Mouse (Mus musculus) common myeloid progenitor, adult 5-6 weeks (primary cell): ENCODE data around the gene Plekha5. TPM values are rescaled to one million over a fixed set of nuclear protein-coding genes. Genes with fewer than 3 reads are reported as not detected.
"Not testable (repeated sequence)": the region's sequence is repeated elsewhere in the genome, so short reads cannot be mapped to it uniquely, and the experiment has no call there.

ENCODE experiments used
- ATAC-seq: replicated peaks from 2 replicates; pipeline ENCODE4 v1.8.0; 2016; ENCODE audit warnings: low read depth, mild to moderate bottlenecking, moderate TSS enrichment, inconsistent platforms; ENCODE audit not compliant: poor library complexity, severe bottlenecking
- total RNA-seq: library from RNA; stranded (forward); fragments of 200-1000, 187-1606 nt; gene quantifications from 2 replicates; pipeline ENCODE4 v1.2.3, GENCODE M21; 2017

Gene Plekha5
- total RNA-seq, 1 experiment from 2014 or later = 15.6 TPM

DNA sequence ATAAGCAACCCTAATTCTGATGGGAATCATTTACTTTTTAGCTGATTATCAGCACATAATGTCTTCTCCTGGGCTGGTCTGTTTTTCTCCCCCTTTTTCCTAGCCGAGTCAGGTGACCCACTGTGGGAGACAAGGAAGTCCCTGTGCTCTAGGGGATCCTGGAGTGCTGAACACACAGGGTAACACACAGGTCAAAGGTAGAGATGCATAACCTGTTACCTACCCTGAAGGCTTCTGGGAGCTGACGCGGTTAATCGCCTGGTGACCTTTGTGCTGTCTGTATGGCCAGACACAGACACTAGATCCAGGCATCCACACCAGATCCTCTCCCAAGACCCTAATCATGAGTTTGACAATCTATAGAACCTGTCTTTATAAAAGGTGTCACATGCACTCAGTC lies 177.3 kb downstream of the Plekha5 start:
- no peak for ATAC-seq

GRCm38 (mm10) chr6:140603228-140603944 lies 179.5 kb downstream of the Plekha5 start:
- no peak for ATAC-seq

DNA sequence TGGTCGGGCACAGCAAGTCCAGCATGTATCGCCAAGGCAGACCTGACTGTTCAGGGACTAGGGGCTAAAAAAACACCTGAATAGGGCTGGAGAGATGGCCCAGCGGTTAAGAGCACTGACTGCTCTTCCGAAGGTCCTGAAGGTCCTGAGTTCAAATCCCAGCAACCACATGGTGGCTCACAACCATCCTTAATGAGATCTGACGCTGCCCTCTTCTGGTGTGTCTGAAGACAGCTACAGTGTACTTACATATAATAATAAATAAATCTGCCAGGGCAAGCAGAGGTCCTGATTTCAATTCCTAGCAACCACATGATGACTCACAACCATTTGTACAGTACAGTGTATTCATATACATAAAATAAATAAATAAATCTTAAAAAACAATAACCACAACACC lies 181.3 kb downstream of the Plekha5 start:
- not testable (repeated sequence) for ATAC-seq

GRCm38 (mm10) chr6:140605732-140606131 lies 181.9 kb downstream of the Plekha5 start:
- no peak for ATAC-seq

GRCm38 (mm10) chr6:140606534-140606933 lies 182.7 kb downstream of the Plekha5 start:
- no peak for ATAC-seq

GRCm38 (mm10) chr6:140608666-140609065 lies 184.8 kb downstream of the Plekha5 start:
- no peak for ATAC-seq

GRCm38 (mm10) chr6:140609533-140609932 lies 185.7 kb downstream of the Plekha5 start:
- peak; percentile 50 for ATAC-seq

GRCm38 (mm10) chr6:140610117-140610516 lies 186.3 kb downstream of the Plekha5 start:
- peak; percentile 82 for ATAC-seq

DNA sequence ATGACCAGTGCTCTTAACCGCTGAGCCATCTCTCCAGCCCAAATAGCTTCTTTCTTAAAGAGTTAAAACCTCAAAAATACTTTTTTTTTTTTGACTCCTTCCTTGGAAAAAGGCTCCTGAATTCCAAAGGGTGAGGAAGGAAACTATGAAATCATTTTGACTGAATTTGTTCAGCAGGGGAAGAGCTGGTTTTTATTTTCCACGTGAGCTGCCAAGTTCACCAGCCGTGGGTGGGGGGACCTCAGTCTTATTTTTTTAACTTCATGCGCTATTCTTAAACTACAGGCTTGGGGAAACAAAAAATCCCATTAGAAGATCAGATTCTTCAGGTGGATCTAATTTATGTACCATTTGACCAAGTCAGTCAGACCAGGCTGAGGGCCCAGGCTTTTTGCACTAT lies 187.4 kb downstream of the Plekha5 start:
- ATAC-seq = no peak

DNA sequence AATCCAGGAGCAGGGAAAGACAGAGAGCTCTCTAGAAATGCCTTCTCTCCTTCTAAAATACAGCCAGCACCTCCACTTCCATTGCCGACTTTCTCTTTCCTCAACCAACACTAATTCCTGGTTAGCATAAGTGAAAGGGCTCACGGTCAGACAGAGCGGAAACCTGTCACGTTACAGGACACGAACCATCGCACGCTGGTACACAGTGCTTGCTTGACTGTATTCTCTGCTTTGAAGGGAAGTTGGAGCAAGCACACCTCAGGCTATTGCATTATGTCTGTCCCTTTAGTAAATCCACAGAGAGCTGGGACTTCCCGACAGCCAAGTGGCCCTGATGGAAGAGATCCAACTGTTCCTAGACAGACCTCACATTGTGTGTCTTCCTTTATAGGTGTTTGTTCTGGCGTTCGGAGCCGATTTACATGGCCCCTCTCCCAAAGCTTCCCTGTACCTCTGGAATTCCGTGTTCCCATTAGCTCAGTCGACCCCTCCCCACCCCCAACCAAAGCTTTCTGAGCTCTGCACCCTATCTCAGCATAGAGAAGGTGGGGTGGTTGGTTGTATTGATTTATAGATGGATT lies 188.1 kb downstream of the Plekha5 start:
- no peak for ATAC-seq

GRCm38 (mm10) chr6:140613822-140614221 lies 190.0 kb downstream of the Plekha5 start:
- ATAC-seq = no peak

GRCm38 (mm10) chr6:140614711-140615110 lies 190.9 kb downstream of the Plekha5 start:
- no peak for ATAC-seq

- ATAC-seq = no peak
These were observed 196.9 kb downstream of the Plekha5 start for GRCm38 (mm10) chr6:140620531-140621349.

DNA sequence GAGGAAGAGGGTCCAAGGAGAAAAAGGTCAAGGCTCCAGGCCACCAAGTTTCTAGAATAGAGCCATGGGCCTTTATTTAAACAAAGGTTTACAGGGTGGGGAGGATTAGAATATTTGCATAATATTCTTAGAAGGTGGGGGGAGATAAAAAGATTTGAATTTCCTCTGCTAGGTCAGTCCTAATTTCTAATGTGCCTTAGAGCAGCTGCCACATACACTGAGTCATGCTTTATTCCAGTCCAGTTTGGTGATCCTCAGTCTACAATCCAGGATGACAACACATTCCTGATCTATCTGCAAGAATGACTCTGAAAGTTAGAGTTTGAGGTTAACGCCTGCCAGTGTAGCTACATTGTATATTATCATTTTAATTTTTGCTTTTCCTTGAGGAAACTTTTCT lies 197.8 kb downstream of the Plekha5 start:
- no peak for ATAC-seq

GRCm38 (mm10) chr6:140622391-140623225 lies 198.8 kb downstream of the Plekha5 start, which contains the start of gene Aebp2:
Gene Aebp2, plus strand, starts transcription at chr6:140622663.
- ATAC-seq = 0 out of 2 replicates have a peak, but pooled peaks have one; percentile 0

DNA sequence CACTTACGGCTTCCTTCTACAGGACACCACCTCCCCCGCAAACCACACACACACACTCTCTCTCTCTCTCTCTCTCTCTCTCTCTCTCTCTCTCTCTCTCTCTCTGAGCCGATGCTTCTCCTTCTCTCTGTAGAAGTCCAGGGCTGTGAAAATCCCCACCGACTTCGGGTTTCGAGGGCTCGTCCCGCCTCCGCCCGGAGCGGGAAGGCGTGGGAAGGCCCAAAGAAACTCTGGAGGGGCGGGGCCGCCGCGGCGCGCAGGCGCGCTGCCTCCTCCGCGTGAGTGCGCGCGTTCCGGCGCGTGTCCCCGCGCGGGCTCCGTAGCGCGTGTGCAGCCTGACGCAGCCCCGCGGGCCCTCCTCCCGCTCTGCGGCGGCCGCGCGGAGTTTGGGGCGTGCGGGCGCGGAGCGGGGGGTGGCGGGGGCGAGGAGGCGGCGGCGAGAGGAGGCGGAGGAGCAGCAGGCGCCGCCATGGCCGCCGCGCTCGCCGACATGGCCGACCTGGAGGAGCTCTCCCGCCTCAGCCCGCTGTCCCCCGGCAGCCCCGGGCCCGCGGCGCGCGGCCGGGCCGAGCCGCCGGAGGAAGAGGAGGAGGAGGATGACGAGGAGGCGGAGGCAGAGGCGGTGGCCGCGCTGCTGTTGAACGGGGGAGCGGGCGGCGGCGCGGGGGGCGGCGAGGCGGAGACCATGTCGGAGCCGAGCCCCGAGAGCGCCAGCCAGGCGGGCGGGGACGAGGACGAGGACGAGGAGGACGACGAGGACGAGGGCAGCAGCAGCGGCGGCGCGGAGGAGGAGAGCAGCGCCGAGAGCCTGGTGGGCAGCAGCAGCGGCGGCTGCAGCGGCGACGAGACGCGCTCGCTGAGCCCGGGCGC lies 199.6 kb downstream of the Plekha5 start:
- peak; percentile 67 for ATAC-seq

DNA sequence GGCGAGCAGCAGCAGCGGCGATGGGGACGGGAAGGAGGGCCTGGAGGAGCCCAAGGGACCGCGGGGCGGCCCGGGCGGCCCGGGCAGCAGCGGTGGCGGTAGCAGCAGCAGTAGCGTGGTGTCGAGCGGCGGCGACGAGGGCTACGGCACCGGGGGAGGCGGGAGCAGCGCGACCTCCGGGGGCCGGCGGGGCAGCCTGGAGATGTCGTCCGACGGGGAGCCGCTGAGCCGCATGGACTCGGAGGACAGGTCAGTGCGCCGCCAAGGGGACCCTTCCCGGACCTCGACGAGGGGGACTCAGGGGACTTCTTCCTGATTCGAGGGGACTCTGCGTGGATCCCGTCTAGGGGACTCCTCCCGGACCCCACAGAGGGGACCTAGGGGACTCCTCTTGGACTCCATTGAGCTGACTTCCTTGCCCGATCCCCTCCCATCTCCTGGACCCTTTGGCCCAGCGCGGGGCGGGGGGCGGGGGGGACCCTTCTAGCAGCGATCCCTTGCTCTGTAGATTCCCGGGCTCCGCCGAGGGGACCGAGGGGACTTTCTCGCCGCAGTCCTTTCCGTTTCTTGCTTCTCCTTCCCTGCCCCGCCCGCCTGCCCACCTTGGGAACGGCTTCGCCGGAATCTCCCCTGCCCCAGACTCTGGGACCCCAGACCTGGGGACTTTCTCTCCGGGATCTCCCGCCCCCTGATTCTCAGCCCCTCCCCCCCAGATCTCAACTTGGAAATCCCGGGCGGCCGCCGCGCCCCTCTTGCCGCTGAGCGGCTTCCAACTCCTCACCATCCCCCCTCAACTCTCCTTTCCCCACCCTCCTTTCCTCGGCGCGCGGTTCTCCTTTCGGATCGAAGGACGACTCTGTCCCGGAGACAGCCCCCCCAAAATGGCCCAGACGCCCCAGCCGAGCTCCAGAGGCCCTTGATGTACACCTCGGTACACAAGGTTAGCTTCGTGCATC lies 200.5 kb downstream of the Plekha5 start:
- ATAC-seq = peak; percentile 5; the same call in 1 of the 2 replicates
